Mouse (Mus musculus) spleen, postnatal 10 days (tissue): ENCODE measurements around the gene Shisa2.
"Not testable (repeated sequence)": the region's sequence is repeated elsewhere in the genome, so short reads cannot be mapped to it uniquely, and the experiment has no call there.

ENCODE experiments used
- DNase-seq, 2 experiments: peaks; one replicate each; pipeline ENCODE4 v3.0.0; 2021 to 2022; ENCODE audit warnings: low spot score in 2 of 2

Gene Shisa2

GRCm38 (mm10) chr14:59625158-59625805 is at the start of gene Shisa2:
Shisa2 (plus strand) TSS chr14:59625308.
- peak; percentile 23 to 48 for DNase-seq

GRCm38 (mm10) chr14:59576385-59576784 is 48.7 kb upstream of the Shisa2 start:
- no peak for DNase-seq

- DNase-seq = peak in 1 of 2 experiments; percentile 55
Measured at GRCm38 (mm10) chr14:59590614-59591013, 34.5 kb upstream of the Shisa2 start.

GRCm38 (mm10) chr14:59591901-59592300 is 33.2 kb upstream of the Shisa2 start:
- DNase-seq = no peak

GRCm38 (mm10) chr14:59592593-59592992 is 32.5 kb upstream of the Shisa2 start:
- no peak for DNase-seq

GRCm38 (mm10) chr14:59594988-59595387 is 30.1 kb upstream of the Shisa2 start:
- no peak for DNase-seq

GRCm38 (mm10) chr14:59597398-59598259 is 27.5 kb upstream of the Shisa2 start, which contains the start of gene Cdadc1:
Cdadc1 (minus strand) TSS chr14:59597959.
- DNase-seq = peak; percentile 96 to 99

- DNase-seq = no peak
Measured at GRCm38 (mm10) chr14:59598260-59598627, 26.9 kb upstream of the Shisa2 start.

GRCm38 (mm10) chr14:59604002-59604645 is 21.0 kb upstream of the Shisa2 start:
- peak in 1 of 2 experiments; percentile 31 for DNase-seq

GRCm38 (mm10) chr14:59605671-59606353 is 19.3 kb upstream of the Shisa2 start:
- peak; percentile 52 to 83 for DNase-seq

- no peak for DNase-seq
Measured at GRCm38 (mm10) chr14:59607021-59607420, 18.1 kb upstream of the Shisa2 start.

GRCm38 (mm10) chr14:59612920-59613625 is 12.0 kb upstream of the Shisa2 start:
- peak in 1 of 2 experiments; percentile 76 for DNase-seq

- not testable (repeated sequence) for DNase-seq
Measured at GRCm38 (mm10) chr14:59614149-59614548, 11.0 kb upstream of the Shisa2 start.

GRCm38 (mm10) chr14:59616802-59617201 is 8.3 kb upstream of the Shisa2 start:
- DNase-seq = no peak

GRCm38 (mm10) chr14:59624326-59624885 is 702 bp upstream of the Shisa2 start:
- no peak for DNase-seq

- peak in 1 of 2 experiments; percentile 37 for DNase-seq
Measured at GRCm38 (mm10) chr14:59625806-59626364, 777 bp downstream of the Shisa2 start.

- no peak for DNase-seq
Measured at GRCm38 (mm10) chr14:59626711-59627110, 1.6 kb downstream of the Shisa2 start.

- no peak for DNase-seq
Measured at GRCm38 (mm10) chr14:59627142-59627680, 2.1 kb downstream of the Shisa2 start.

- DNase-seq = no peak
Measured at GRCm38 (mm10) chr14:59627823-59628222, 2.7 kb downstream of the Shisa2 start.

GRCm38 (mm10) chr14:59629308-59629707 is 4.2 kb downstream of the Shisa2 start:
- no peak for DNase-seq
